Mouse (Mus musculus) thymus, adult 2 months (tissue): Measurements from ENCODE around the gene Aldh1l1.

Experiments
- CTCF ChIP-seq: fragments of 200-500 bp; IDR thresholded peaks from 2 replicates; pipeline ENCODE4 v1.5.1; 2012; ENCODE audit warnings: mild to moderate bottlenecking, control low read depth, low read length, moderate library complexity, borderline replicate concordance; ENCODE audit not compliant: control insufficient read depth, poor library complexity, insufficient read depth; ENCODE audit errors: extremely low read depth
- POLR2A ChIP-seq: fragments of 200-500 bp; IDR thresholded peaks from 2 replicates; pipeline ENCODE4 v1.6.1; 2012; ENCODE audit warnings: mild to moderate bottlenecking, low read length, control low read depth, moderate library complexity; ENCODE audit not compliant: control insufficient read depth, poor library complexity, insufficient read depth; ENCODE audit errors: extremely low read depth

- TF ChIP-seq POLR2A (no peak), CTCF (no peak)
These were observed 116.9 kb downstream of the Aldh1l1 start for GRCm38 (mm10) chr6:90603126-90603525.
